Mouse (Mus musculus): ENCODE measurements around the gene Tmbim1.
A peak's percentile ranks its signal among the peaks of the same experiment; 100 is the strongest.

DNA sequence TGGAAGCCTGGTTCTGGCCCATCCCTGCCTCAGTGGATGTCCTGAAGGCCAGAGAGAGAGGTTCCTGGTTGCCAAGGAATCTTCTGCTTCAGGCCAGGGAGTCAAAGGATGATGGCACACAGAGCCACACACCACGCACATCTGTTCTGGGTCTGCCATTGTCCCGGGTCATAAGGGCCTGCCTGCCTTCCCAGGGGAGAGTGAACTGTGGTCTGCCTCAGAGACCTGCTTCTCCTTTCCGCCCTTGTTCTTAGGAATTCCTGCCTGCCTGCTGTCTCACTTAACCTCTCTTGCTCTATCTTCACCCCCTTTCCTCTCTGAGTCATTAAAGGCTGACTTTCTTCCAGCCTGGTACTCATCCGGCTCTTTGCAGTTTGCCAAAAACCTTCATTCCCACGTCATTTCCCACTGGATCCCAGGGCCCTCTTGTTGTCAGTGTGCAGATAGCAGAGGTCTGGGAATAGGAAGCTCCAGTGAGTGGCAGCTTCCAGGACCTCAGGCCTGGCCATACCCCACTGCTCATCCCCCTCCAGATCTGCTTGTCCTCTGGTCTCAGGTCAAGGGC lies 47.2 kb upstream of the Tmbim1 start:
- TF ChIP-seq EP300 (IDR thresholded peaks at IDR 0.05; ENCODE audit: low read depth) (peak; percentile 53; the same call in 1 of the 2 replicates), CTCF (IDR thresholded peaks at IDR 0.05; ENCODE audit: low read depth) (no peak)

All from liver, postnatal 0 days (tissue).